Mouse (Mus musculus): ENCODE data around the gene Atp8b4. TPM values are rescaled to one million over a fixed set of nuclear protein-coding genes. Genes with fewer than 3 reads are reported as not detected.

The Atp8b4 gene
- polyA plus RNA-seq, 1 experiment from 2014 or later: 0.38 TPM

DNA sequence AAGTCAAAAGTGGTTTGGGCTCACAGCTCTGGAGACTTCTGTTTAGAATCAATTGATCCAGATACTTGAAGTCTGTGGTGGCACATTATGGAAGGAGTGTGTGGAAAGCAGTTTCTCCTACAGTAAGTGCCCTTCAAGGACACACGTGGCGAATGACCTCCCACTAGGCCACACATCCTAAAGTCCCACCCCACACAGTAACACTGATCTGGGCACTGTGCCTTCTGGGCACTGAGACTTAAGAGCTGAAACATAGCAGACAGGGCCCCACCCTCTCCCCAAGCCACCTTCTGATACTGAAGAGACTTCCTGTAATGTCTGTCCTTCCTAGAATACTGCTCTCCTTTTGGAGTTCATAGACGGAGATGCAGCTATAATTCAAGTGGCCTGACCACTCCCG is 84.5 kb downstream of the Atp8b4 start:
- Histone ChIP-seq H3K36me3 (ENCODE audit: control insufficient read depth, insufficient read depth, low read length) (no peaks in the 10 kb centered on the region), H3K9ac (ENCODE audit: low read length) (no peak overlapping the region), H3K27ac (ENCODE audit: low read depth) (no peak overlapping the region), H3K27me3 (replicated peaks; ENCODE audit: control insufficient read depth, insufficient read depth, low read length) (no peaks in the 10 kb centered on the region), H3K4me3 (ENCODE audit: low read depth, low read length) (no peak overlapping the region), H3K4me2 (ENCODE audit: low read length) (no peak overlapping the region), H3K4me1 (replicated peaks; ENCODE audit: control insufficient read depth, insufficient read depth, low read length) (no peaks in the 10 kb centered on the region), H3K9me3 (ENCODE audit: control insufficient read depth, low read length) (no peaks in the 10 kb centered on the region)
- ATAC-seq (replicated peaks; ENCODE audit: low FRiP score, low TSS enrichment, low read depth) (no peak), DNase-seq (ENCODE audit: low spot score) (no peak)
- 60% methylated on average over 4 of the region's 4 CpGs for WGBS

GRCm38 (mm10) chr2:126412759-126413158 is 87.7 kb downstream of the Atp8b4 start:
- no peak overlapping the region for H3K4me3 ChIP-seq (ENCODE audit: low read depth, low read length)
- H3K27ac ChIP-seq (ENCODE audit: low read depth): no peak overlapping the region
- no peak overlapping the region for H3K4me2 ChIP-seq (ENCODE audit: low read length)
- H3K27me3 ChIP-seq (replicated peaks; ENCODE audit: control insufficient read depth, insufficient read depth, low read length): no peaks in the 10 kb centered on the region
- DNase-seq (ENCODE audit: low spot score) (no peak), ATAC-seq (replicated peaks; ENCODE audit: low FRiP score, low TSS enrichment, low read depth) (no peak)
- H3K9me3 ChIP-seq (ENCODE audit: control insufficient read depth, low read length): no peaks in the 10 kb centered on the region
- H3K4me1 ChIP-seq (replicated peaks; ENCODE audit: control insufficient read depth, insufficient read depth, low read length): no peaks in the 10 kb centered on the region
- H3K9ac ChIP-seq (ENCODE audit: low read length): no peak overlapping the region
- H3K36me3 ChIP-seq (ENCODE audit: control insufficient read depth, insufficient read depth, low read length): no peaks in the 10 kb centered on the region

DNA sequence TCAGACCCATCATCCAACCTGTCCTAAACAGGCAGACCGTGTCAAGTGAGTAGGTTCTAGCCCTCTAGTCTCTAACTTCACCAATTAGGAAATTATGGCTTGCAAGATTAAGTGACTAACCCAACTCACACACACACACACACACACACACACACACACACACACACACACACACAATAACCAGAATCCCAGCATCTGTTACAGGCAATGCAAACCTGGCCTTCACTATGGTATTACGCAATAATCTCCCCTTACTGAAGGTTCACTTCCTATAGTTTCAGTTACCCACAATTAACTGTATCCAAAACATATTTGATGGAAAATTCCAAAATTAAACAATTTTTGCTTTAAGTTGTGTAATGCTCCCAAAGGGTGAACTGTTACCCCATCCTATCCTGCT is 101.0 kb downstream of the Atp8b4 start:
- Histone ChIP-seq H3K9me3 (ENCODE audit: control insufficient read depth, low read length) (no peaks in the 10 kb centered on the region), H3K4me1 (replicated peaks; ENCODE audit: control insufficient read depth, insufficient read depth, low read length) (no peaks in the 10 kb centered on the region), H3K9ac (ENCODE audit: low read length) (no peak overlapping the region), H3K36me3 (ENCODE audit: control insufficient read depth, insufficient read depth, low read length) (no peaks in the 10 kb centered on the region), H3K4me3 (ENCODE audit: low read depth, low read length) (no peak overlapping the region), H3K27me3 (replicated peaks; ENCODE audit: control insufficient read depth, insufficient read depth, low read length) (no peaks in the 10 kb centered on the region), H3K4me2 (ENCODE audit: low read length) (no peak overlapping the region), H3K27ac (ENCODE audit: low read depth) (no peak overlapping the region)
- 84% methylated on average over 2 of the region's 2 CpGs for WGBS
- no peak for ATAC-seq (replicated peaks; ENCODE audit: low FRiP score, low TSS enrichment, low read depth)
- DNase-seq (ENCODE audit: low spot score): no peak

DNA sequence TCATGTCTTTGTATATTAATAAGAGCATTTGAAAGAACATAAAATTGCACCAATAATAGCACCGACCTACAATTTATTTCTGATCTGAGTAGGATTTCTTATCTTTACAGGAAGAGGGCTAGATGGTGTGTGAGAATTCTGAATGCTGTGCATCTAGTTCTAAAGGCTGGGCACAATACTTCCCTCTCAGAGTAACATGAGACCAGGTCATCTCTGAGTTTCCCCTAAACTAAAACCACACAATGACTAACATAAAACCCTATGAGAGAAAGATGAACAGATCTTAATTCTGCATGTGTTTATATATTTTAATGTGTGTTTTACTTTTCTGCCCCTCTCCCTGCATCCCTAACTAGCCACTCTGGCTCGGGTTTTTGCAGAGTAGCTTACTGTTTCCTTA is 101.5 kb downstream of the Atp8b4 start:
- Histone ChIP-seq H3K4me2 (ENCODE audit: low read length) (no peak overlapping the region), H3K27ac (ENCODE audit: low read depth) (no peak overlapping the region), H3K9ac (ENCODE audit: low read length) (no peak overlapping the region), H3K36me3 (ENCODE audit: control insufficient read depth, insufficient read depth, low read length) (no peaks in the 10 kb centered on the region), H3K27me3 (replicated peaks; ENCODE audit: control insufficient read depth, insufficient read depth, low read length) (no peaks in the 10 kb centered on the region), H3K4me3 (ENCODE audit: low read depth, low read length) (no peak overlapping the region), H3K4me1 (replicated peaks; ENCODE audit: control insufficient read depth, insufficient read depth, low read length) (no peaks in the 10 kb centered on the region), H3K9me3 (ENCODE audit: control insufficient read depth, low read length) (no peaks in the 10 kb centered on the region)
- ATAC-seq (replicated peaks; ENCODE audit: low FRiP score, low TSS enrichment, low read depth) (no peak), DNase-seq (ENCODE audit: low spot score) (no peak)
- WGBS: 64% methylated on average over 2 of the region's 2 CpGs

DNA sequence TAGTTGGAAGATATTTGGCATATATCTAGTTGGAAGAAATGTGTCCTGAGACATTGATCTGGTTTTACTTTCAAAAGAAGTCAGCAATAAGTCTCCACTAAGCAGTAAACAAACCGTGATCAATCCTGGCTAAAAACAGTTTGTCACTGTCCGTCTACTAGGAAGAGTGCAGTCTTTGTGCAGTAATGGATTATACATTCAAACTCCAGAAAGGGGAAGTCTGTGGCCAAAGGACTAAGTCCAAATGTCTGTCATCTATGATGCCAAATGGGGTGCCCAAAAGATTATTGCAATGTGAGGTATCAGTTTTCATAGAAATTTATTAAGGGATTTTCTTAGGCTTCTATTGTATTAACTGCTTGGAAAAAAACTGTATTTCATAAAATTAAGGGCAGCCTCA is 102.3 kb downstream of the Atp8b4 start:
- ATAC-seq (replicated peaks; ENCODE audit: low FRiP score, low TSS enrichment, low read depth): no peak
- H3K4me2 ChIP-seq (ENCODE audit: low read length): no peak overlapping the region
- no peaks in the 10 kb centered on the region for H3K36me3 ChIP-seq (ENCODE audit: control insufficient read depth, insufficient read depth, low read length)
- H3K9me3 ChIP-seq (ENCODE audit: control insufficient read depth, low read length): no peaks in the 10 kb centered on the region
- no peak overlapping the region for H3K9ac ChIP-seq (ENCODE audit: low read length)
- no peaks in the 10 kb centered on the region for H3K4me1 ChIP-seq (replicated peaks; ENCODE audit: control insufficient read depth, insufficient read depth, low read length)
- H3K4me3 ChIP-seq (ENCODE audit: low read depth, low read length): no peak overlapping the region
- H3K27ac ChIP-seq (ENCODE audit: low read depth): no peak overlapping the region
- WGBS: 75% methylated on average over 2 of the region's 2 CpGs
- DNase-seq (ENCODE audit: low spot score): no peak
- no peaks in the 10 kb centered on the region for H3K27me3 ChIP-seq (replicated peaks; ENCODE audit: control insufficient read depth, insufficient read depth, low read length)

GRCm38 (mm10) chr2:126397513-126397912 is 103.0 kb downstream of the Atp8b4 start:
- Histone ChIP-seq H3K9me3 (ENCODE audit: control insufficient read depth, low read length) (no peaks in the 10 kb centered on the region), H3K4me1 (replicated peaks; ENCODE audit: control insufficient read depth, insufficient read depth, low read length) (no peaks in the 10 kb centered on the region), H3K27ac (ENCODE audit: low read depth) (no peak overlapping the region), H3K36me3 (ENCODE audit: control insufficient read depth, insufficient read depth, low read length) (no peaks in the 10 kb centered on the region), H3K27me3 (replicated peaks; ENCODE audit: control insufficient read depth, insufficient read depth, low read length) (no peaks in the 10 kb centered on the region), H3K9ac (ENCODE audit: low read length) (no peak overlapping the region), H3K4me3 (ENCODE audit: low read depth, low read length) (no peak overlapping the region), H3K4me2 (ENCODE audit: low read length) (no peak overlapping the region)
- ATAC-seq (replicated peaks; ENCODE audit: low FRiP score, low TSS enrichment, low read depth) (no peak), DNase-seq (ENCODE audit: low spot score) (no peak)
- 68% methylated on average over 8 of the region's 8 CpGs for WGBS

- ATAC-seq (replicated peaks; ENCODE audit: low FRiP score, low TSS enrichment, low read depth) (no peak), DNase-seq (ENCODE audit: low spot score) (no peak)
- Histone ChIP-seq H3K4me1 (replicated peaks; ENCODE audit: control insufficient read depth, insufficient read depth, low read length) (no peaks in the 10 kb centered on the region), H3K9me3 (ENCODE audit: control insufficient read depth, low read length) (no peaks in the 10 kb centered on the region), H3K4me2 (ENCODE audit: low read length) (no peak overlapping the region), H3K36me3 (ENCODE audit: control insufficient read depth, insufficient read depth, low read length) (no peaks in the 10 kb centered on the region), H3K9ac (ENCODE audit: low read length) (no peak overlapping the region), H3K27me3 (replicated peaks; ENCODE audit: control insufficient read depth, insufficient read depth, low read length) (no peaks in the 10 kb centered on the region), H3K27ac (ENCODE audit: low read depth) (no peak overlapping the region), H3K4me3 (ENCODE audit: low read depth, low read length) (no peak overlapping the region)
- 81% methylated on average over 2 of the region's 2 CpGs for WGBS
Measured at GRCm38 (mm10) chr2:126394924-126395323, 105.5 kb downstream of the Atp8b4 start.

GRCm38 (mm10) chr2:126387458-126388037 is 112.9 kb downstream of the Atp8b4 start:
- H3K9ac ChIP-seq (ENCODE audit: low read length): no peak overlapping the region
- no peaks in the 10 kb centered on the region for H3K4me1 ChIP-seq (replicated peaks; ENCODE audit: control insufficient read depth, insufficient read depth, low read length)
- H3K27ac ChIP-seq (ENCODE audit: low read depth): no peak overlapping the region
- H3K9me3 ChIP-seq (ENCODE audit: control insufficient read depth, low read length): no peaks in the 10 kb centered on the region
- DNase-seq (ENCODE audit: low spot score): no peak
- no peak overlapping the region for H3K4me3 ChIP-seq (ENCODE audit: low read depth, low read length)
- H3K36me3 ChIP-seq (ENCODE audit: control insufficient read depth, insufficient read depth, low read length): no peaks in the 10 kb centered on the region
- no peaks in the 10 kb centered on the region for H3K27me3 ChIP-seq (replicated peaks; ENCODE audit: control insufficient read depth, insufficient read depth, low read length)
- H3K4me2 ChIP-seq (ENCODE audit: low read length): no peak overlapping the region
- WGBS: 56% methylated on average over 8 of the region's 8 CpGs
- no peak for ATAC-seq (replicated peaks; ENCODE audit: low FRiP score, low TSS enrichment, low read depth)

DNA sequence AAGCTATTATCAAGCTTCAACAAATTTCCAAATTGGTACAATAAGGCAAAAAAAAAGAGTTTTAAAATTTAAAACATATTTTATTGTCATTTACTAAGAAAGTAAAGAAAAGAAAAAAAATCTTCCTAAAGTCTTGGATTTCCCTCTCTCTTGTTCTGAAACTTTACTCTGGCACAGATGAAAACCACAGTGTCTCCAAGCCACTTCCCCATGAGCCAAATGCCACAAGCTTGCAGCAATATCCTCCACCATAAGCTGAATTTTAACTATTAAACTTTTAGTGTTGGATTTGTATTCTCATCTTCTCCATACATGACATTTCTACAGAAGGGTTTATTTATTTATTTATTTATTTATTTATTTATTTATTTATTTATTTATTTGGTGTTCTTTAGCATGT is 114.4 kb downstream of the Atp8b4 start:
- ATAC-seq (replicated peaks; ENCODE audit: low FRiP score, low TSS enrichment, low read depth): no peak
- no peaks in the 10 kb centered on the region for H3K4me1 ChIP-seq (replicated peaks; ENCODE audit: control insufficient read depth, insufficient read depth, low read length)

More for the DNA sequence above, 114.4 kb downstream of the Atp8b4 start:
- H3K36me3 ChIP-seq (ENCODE audit: control insufficient read depth, insufficient read depth, low read length): no peaks in the 10 kb centered on the region
- no peak for DNase-seq (ENCODE audit: low spot score)
- no peaks in the 10 kb centered on the region for H3K27me3 ChIP-seq (replicated peaks; ENCODE audit: control insufficient read depth, insufficient read depth, low read length)
- no peak overlapping the region for H3K4me3 ChIP-seq (ENCODE audit: low read depth, low read length)
- no peak overlapping the region for H3K4me2 ChIP-seq (ENCODE audit: low read length)
- no peak overlapping the region for H3K9ac ChIP-seq (ENCODE audit: low read length)
- H3K27ac ChIP-seq (ENCODE audit: low read depth): no peak overlapping the region
- no peaks in the 10 kb centered on the region for H3K9me3 ChIP-seq (ENCODE audit: control insufficient read depth, low read length)
